Mouse (Mus musculus): ENCODE results near the gene Josd2. TPM values are rescaled to one million over a fixed set of nuclear protein-coding genes. Genes with fewer than 3 reads are reported as not detected.

Gene Josd2
- polyA plus RNA-seq, 1 experiment, result 70.6 TPM

- no peak for DNase-seq (ENCODE audit: low read depth)
Observed at GRCm38 (mm10) chr7:44437188-44437587, 30.6 kb upstream of the Josd2 start.

GRCm38 (mm10) chr7:44437933-44438332 is 29.8 kb upstream of the Josd2 start:
- DNase-seq (ENCODE audit: low read depth), result no peak
- TF ChIP-seq CTCF (IDR thresholded peaks at IDR 0.05; ENCODE audit: borderline replicate concordance, extremely low read depth, insufficient read depth, insufficient read length), result no peak
- no peak for TF ChIP-seq POLR2A (IDR thresholded peaks at IDR 0.05; ENCODE audit: borderline replicate concordance, extremely low read depth, insufficient read depth, insufficient read length, poor library complexity, severe bottlenecking)

More at GRCm38 (mm10) chr7:44437188-44437587, 30.6 kb upstream of the Josd2 start:
- TF ChIP-seq CTCF (IDR thresholded peaks at IDR 0.05; ENCODE audit: borderline replicate concordance, extremely low read depth, insufficient read depth, insufficient read length) (no peak), POLR2A (IDR thresholded peaks at IDR 0.05; ENCODE audit: borderline replicate concordance, extremely low read depth, insufficient read depth, insufficient read length, poor library complexity, severe bottlenecking) (no peak)

- DNase-seq (ENCODE audit: low read depth), result no peak
- TF ChIP-seq POLR2A (IDR thresholded peaks at IDR 0.05; ENCODE audit: borderline replicate concordance, extremely low read depth, insufficient read depth, insufficient read length, poor library complexity, severe bottlenecking) (no peak), CTCF (IDR thresholded peaks at IDR 0.05; ENCODE audit: borderline replicate concordance, extremely low read depth, insufficient read depth, insufficient read length) (no peak)
Observed at GRCm38 (mm10) chr7:44439696-44440095, 28.1 kb upstream of the Josd2 start.

- DNase-seq (ENCODE audit: low read depth), result no peak
- TF ChIP-seq POLR2A (IDR thresholded peaks at IDR 0.05; ENCODE audit: borderline replicate concordance, extremely low read depth, insufficient read depth, insufficient read length, poor library complexity, severe bottlenecking), result no peak
- no peak for TF ChIP-seq CTCF (IDR thresholded peaks at IDR 0.05; ENCODE audit: borderline replicate concordance, extremely low read depth, insufficient read depth, insufficient read length)
Observed at GRCm38 (mm10) chr7:44440479-44440878, 27.3 kb upstream of the Josd2 start.

- no peak for TF ChIP-seq POLR2A (IDR thresholded peaks at IDR 0.05; ENCODE audit: borderline replicate concordance, extremely low read depth, insufficient read depth, insufficient read length, poor library complexity, severe bottlenecking)
- no peak for DNase-seq (ENCODE audit: low read depth)
Observed at GRCm38 (mm10) chr7:44441180-44441579, 26.6 kb upstream of the Josd2 start.

GRCm38 (mm10) chr7:44441648-44442109 is 26.1 kb upstream of the Josd2 start:
- peak; percentile 35; the same call in 1 of the 2 replicates for TF ChIP-seq POLR2A (IDR thresholded peaks at IDR 0.05; ENCODE audit: borderline replicate concordance, extremely low read depth, insufficient read depth, insufficient read length, poor library complexity, severe bottlenecking)
- no peak for TF ChIP-seq CTCF (IDR thresholded peaks at IDR 0.05; ENCODE audit: borderline replicate concordance, extremely low read depth, insufficient read depth, insufficient read length)
- peak; percentile 95 for DNase-seq (ENCODE audit: low read depth)

- TF ChIP-seq CTCF (IDR thresholded peaks at IDR 0.05; ENCODE audit: borderline replicate concordance, extremely low read depth, insufficient read depth, insufficient read length) (no peak), POLR2A (IDR thresholded peaks at IDR 0.05; ENCODE audit: borderline replicate concordance, extremely low read depth, insufficient read depth, insufficient read length, poor library complexity, severe bottlenecking) (peak; percentile 14; the same call in 1 of the 2 replicates)
- DNase-seq (ENCODE audit: low read depth), result peak; percentile 82
Observed at GRCm38 (mm10) chr7:44442407-44442821, 25.4 kb upstream of the Josd2 start.

GRCm38 (mm10) chr7:44443268-44444173 is 24.3 kb upstream of the Josd2 start:
- peak; percentile 89 for DNase-seq (ENCODE audit: low read depth)
- TF ChIP-seq POLR2A (IDR thresholded peaks at IDR 0.05; ENCODE audit: borderline replicate concordance, extremely low read depth, insufficient read depth, insufficient read length, poor library complexity, severe bottlenecking) (peak; percentile 5; the same call in 1 of the 2 replicates), CTCF (IDR thresholded peaks at IDR 0.05; ENCODE audit: borderline replicate concordance, extremely low read depth, insufficient read depth, insufficient read length) (peak; percentile 53)

GRCm38 (mm10) chr7:44444886-44445527 is 22.8 kb upstream of the Josd2 start:
- no peak for TF ChIP-seq CTCF (IDR thresholded peaks at IDR 0.05; ENCODE audit: borderline replicate concordance, extremely low read depth, insufficient read depth, insufficient read length)
- no peak for TF ChIP-seq POLR2A (IDR thresholded peaks at IDR 0.05; ENCODE audit: borderline replicate concordance, extremely low read depth, insufficient read depth, insufficient read length, poor library complexity, severe bottlenecking)
- no peak for DNase-seq (ENCODE audit: low read depth)

GRCm38 (mm10) chr7:44445528-44445923 is 22.3 kb upstream of the Josd2 start:
- DNase-seq (ENCODE audit: low read depth), result no peak
- TF ChIP-seq CTCF (IDR thresholded peaks at IDR 0.05; ENCODE audit: borderline replicate concordance, extremely low read depth, insufficient read depth, insufficient read length) (no peak), POLR2A (IDR thresholded peaks at IDR 0.05; ENCODE audit: borderline replicate concordance, extremely low read depth, insufficient read depth, insufficient read length, poor library complexity, severe bottlenecking) (no peak)

- no peak for DNase-seq (ENCODE audit: low read depth)
- peak; percentile 13; the same call in 1 of the 2 replicates for TF ChIP-seq CTCF (IDR thresholded peaks at IDR 0.05; ENCODE audit: borderline replicate concordance, extremely low read depth, insufficient read depth, insufficient read length)
- no peak for TF ChIP-seq POLR2A (IDR thresholded peaks at IDR 0.05; ENCODE audit: borderline replicate concordance, extremely low read depth, insufficient read depth, insufficient read length, poor library complexity, severe bottlenecking)
Observed at GRCm38 (mm10) chr7:44446070-44446855, 21.5 kb upstream of the Josd2 start.
